Mouse (Mus musculus) midbrain, postnatal 0 days (tissue): ENCODE data around the gene Wnk2. TPM values are rescaled to one million over a fixed set of nuclear protein-coding genes. Genes with fewer than 3 reads are reported as not detected.

Experiments
- ATAC-seq: fragments of 200-750 bp; cut with Nextera tagmentation; 2 replicates; pipeline ENCODE4 v1.8.0; 2017; ENCODE audit warnings: moderate number of reproducible peaks, mild to moderate bottlenecking, moderate TSS enrichment, moderate library complexity; ENCODE audit not compliant: low FRiP score
- DNase-seq: peaks from one replicate; pipeline ENCODE4 v3.0.0-alpha.2; 2015; ENCODE audit warnings: low spot score
- H3K27ac ChIP-seq: fragments of 300-500 bp; sonication (generic); 2 replicates; pipeline ENCODE4 v1.5.1; 2014; ENCODE audit warnings: low read depth, mild to moderate bottlenecking, low read length, mixed read lengths
- H3K27me3 ChIP-seq: fragments of 300-500 bp; sonication (generic); 2 replicates; pipeline ENCODE4 v1.6.1; 2014; ENCODE audit warnings: low read length, control low read depth, mixed read lengths; ENCODE audit not compliant: insufficient read depth
- H3K36me3 ChIP-seq: fragments of 300-500 bp; sonication (generic); 2 replicates; pipeline ENCODE4 v1.6.1; 2014; ENCODE audit warnings: low read length, control low read depth, mixed read lengths; ENCODE audit not compliant: insufficient read depth
- H3K4me1 ChIP-seq: fragments of 300-500 bp; sonication (generic); 2 replicates; pipeline ENCODE4 v1.6.1; 2014; ENCODE audit warnings: mild to moderate bottlenecking, control low read depth, antibody characterized with exemption, low read length, mixed read lengths; ENCODE audit not compliant: insufficient read depth
- H3K4me2 ChIP-seq: fragments of 300-500 bp; sonication (generic); 2 replicates; pipeline ENCODE4 v1.6.1; 2014; ENCODE audit warnings: low read depth, mild to moderate bottlenecking, low read length, mixed read lengths; ENCODE audit not compliant: poor library complexity, severe bottlenecking
- H3K4me3 ChIP-seq: fragments of 300-500 bp; sonication (generic); 2 replicates; pipeline ENCODE4 v1.5.1; 2014; ENCODE audit warnings: low read depth, mild to moderate bottlenecking, low read length, moderate library complexity
- H3K9ac ChIP-seq: fragments of 300-500 bp; sonication (generic); replicated peaks from 2 replicates; pipeline ENCODE4 v1.6.1; 2014; ENCODE audit warnings: mild to moderate bottlenecking, low read length, moderate library complexity, mixed read lengths; ENCODE audit not compliant: poor library complexity, severe bottlenecking
- H3K9me3 ChIP-seq: fragments of 300-500 bp; sonication (generic); 2 replicates; pipeline ENCODE4 v1.6.1; 2016; ENCODE audit warnings: low read length, control low read depth
- CTCF ChIP-seq: IDR thresholded peaks from 2 replicates; pipeline ENCODE4 v1.5.1; 2016; ENCODE audit warnings: antibody characterized with exemption, mild to moderate bottlenecking
- WGBS: fragments of 180-500 bp; shearing (Covaris S2); extraction: QIAGEN DNeasy Blood & Tissue Kit; methylation state at CpG from one replicate; pipeline ENCODE4 v1.1.7; 2014; 5-methylcytosine and 5-hydroxymethylcytosine counted together
- polyA plus RNA-seq: library from polyadenylated mRNA; unstranded; fragments of >200 nt; fragmentation: Nextera tagmentation; extraction: Ambion mirVana; gene quantifications from 2 replicates; pipeline ENCODE4 v1.2.1, GENCODE M21; 2015
- total RNA-seq: library from RNA; depleted of rRNA; stranded (reverse); fragments of >200 nt; gene quantifications from 2 replicates; pipeline ENCODE4 v1.2.3, GENCODE M21; 2014

Gene Wnk2
- total and polyA plus RNA-seq, 2 experiments from 2014 or later: 17.7 to 62.9 TPM

GRCm38 (mm10) chr13:49092596-49092995, 55.2 kb downstream of the Wnk2 start:
- WGBS: 85% methylated on average over 9 of the region's 9 CpGs

GRCm38 (mm10) chr13:49090176-49090575, 57.6 kb downstream of the Wnk2 start:
- no peak overlapping the region for H3K4me3 ChIP-seq
- no peak overlapping the region for H3K27ac ChIP-seq
- no peaks in the 10 kb centered on the region for H3K27me3 ChIP-seq
- no peak for ATAC-seq
- DNase-seq: no peak
- no peaks in the 10 kb centered on the region for H3K9me3 ChIP-seq
- peaks cover 56% of the 10 kb centered on the region for H3K36me3 ChIP-seq
- 90% methylated on average over 1 of the region's 1 CpGs for WGBS
- no peaks in the 10 kb centered on the region for H3K4me1 ChIP-seq
- no peak overlapping the region for H3K9ac ChIP-seq
- no peak overlapping the region for H3K4me2 ChIP-seq
- no peak for TF ChIP-seq CTCF

More at GRCm38 (mm10) chr13:49092596-49092995, 55.2 kb downstream of the Wnk2 start:
- Histone ChIP-seq H3K4me2 (no peak overlapping the region), H3K9ac (no peak overlapping the region), H3K4me3 (no peak overlapping the region), H3K9me3 (no peaks in the 10 kb centered on the region), H3K4me1 (no peaks in the 10 kb centered on the region), H3K27ac (no peak overlapping the region), H3K27me3 (no peaks in the 10 kb centered on the region), H3K36me3 (peaks cover 54% of the 10 kb centered on the region)
- ATAC-seq (no peak), DNase-seq (no peak)
- no peak for TF ChIP-seq CTCF

- Histone ChIP-seq H3K27ac (no peak overlapping the region), H3K36me3 (peaks cover 59% of the 10 kb centered on the region), H3K27me3 (no peaks in the 10 kb centered on the region), H3K9ac (no peak overlapping the region), H3K4me3 (no peak overlapping the region), H3K4me1 (no peaks in the 10 kb centered on the region), H3K9me3 (no peaks in the 10 kb centered on the region), H3K4me2 (no peak overlapping the region)
- 88% methylated on average over 6 of the region's 6 CpGs for WGBS
- DNase-seq: no peak
- no peak for TF ChIP-seq CTCF
- no peak for ATAC-seq
Measured at GRCm38 (mm10) chr13:49088874-49089273, 58.9 kb downstream of the Wnk2 start.

- DNase-seq (peak; percentile 42), ATAC-seq (no peak)
- no peak overlapping the region for H3K4me3 ChIP-seq
- H3K9ac ChIP-seq: no peak overlapping the region
- H3K4me1 ChIP-seq: no peaks in the 10 kb centered on the region
- no peak overlapping the region for H3K4me2 ChIP-seq
- no peak for TF ChIP-seq CTCF
- 67% methylated on average over 7 of the region's 7 CpGs for WGBS
- no peaks in the 10 kb centered on the region for H3K9me3 ChIP-seq
- H3K36me3 ChIP-seq: peaks cover 56% of the 10 kb centered on the region
- no peaks in the 10 kb centered on the region for H3K27me3 ChIP-seq
- H3K27ac ChIP-seq: 0 out of 2 replicates have a peak overlapping the region, but pooled peaks have one; percentile 38
Measured at GRCm38 (mm10) chr13:49087420-49087819, 60.4 kb downstream of the Wnk2 start.

GRCm38 (mm10) chr13:49086431-49086830, 61.4 kb downstream of the Wnk2 start:
- H3K4me1 ChIP-seq: no peaks in the 10 kb centered on the region
- TF ChIP-seq CTCF: no peak
- H3K27ac ChIP-seq: no peak overlapping the region
- H3K9ac ChIP-seq: no peak overlapping the region
- no peak overlapping the region for H3K4me2 ChIP-seq
- no peaks in the 10 kb centered on the region for H3K9me3 ChIP-seq
- DNase-seq: no peak
- H3K4me3 ChIP-seq: no peak overlapping the region
- WGBS: 84% methylated on average over 4 of the region's 4 CpGs
- H3K36me3 ChIP-seq: peaks cover 52% of the 10 kb centered on the region
- no peak for ATAC-seq
- H3K27me3 ChIP-seq: no peaks in the 10 kb centered on the region

- TF ChIP-seq CTCF: no peak
- WGBS: 92% methylated on average over 9 of the region's 9 CpGs
- Histone ChIP-seq H3K27me3 (no peaks in the 10 kb centered on the region), H3K9me3 (no peaks in the 10 kb centered on the region), H3K9ac (no peak overlapping the region), H3K4me1 (no peaks in the 10 kb centered on the region), H3K4me2 (no peak overlapping the region), H3K27ac (no peak overlapping the region), H3K36me3 (peaks cover 50% of the 10 kb centered on the region), H3K4me3 (no peak overlapping the region)
- ATAC-seq: no peak
- no peak for DNase-seq
Measured at GRCm38 (mm10) chr13:49085211-49085610, 62.6 kb downstream of the Wnk2 start.
